Mouse (Mus musculus) cerebellum, adult 2 months (tissue): ENCODE measurements around the gene Pigr.

ENCODE experiments used
- CTCF ChIP-seq: fragments of 200-500 bp; IDR thresholded peaks from 2 replicates; pipeline ENCODE4 v1.5.1; 2011; ENCODE audit warnings: low read depth, mild to moderate bottlenecking, control low read depth, low read length, moderate library complexity, borderline replicate concordance; ENCODE audit not compliant: insufficient read depth
- POLR2A ChIP-seq: fragments of 200-500 bp; IDR thresholded peaks from 2 replicates; pipeline ENCODE4 v1.6.1; 2011; ENCODE audit warnings: low read length, control low read depth, borderline replicate concordance; ENCODE audit not compliant: insufficient read depth

GRCm38 (mm10) chr1:130857456-130857855, 31.0 kb downstream of the Pigr start:
- TF ChIP-seq CTCF (no peak), POLR2A (no peak)
